Mouse (Mus musculus): ENCODE data around the gene Cma1.
"Not testable (repeated sequence)": the region's sequence is repeated elsewhere in the genome, so short reads cannot be mapped to it uniquely, and the experiment has no call there.

Gene Cma1

GRCm38 (mm10) chr14:55944575-55944974 is at the start of gene Cma1:
Gene Cma1 (minus strand): TSS chr14:55944675.
- in situ Hi-C loops (cut with MboI), result no loop called here

- in situ Hi-C loops (cut with MboI), result not testable (repeated sequence)
These were observed 43.0 kb upstream of the Cma1 start for GRCm38 (mm10) chr14:55987464-55987863.

GRCm38 (mm10) chr14:55963900-55964299 is 19.4 kb upstream of the Cma1 start:
- in situ Hi-C loops (cut with MboI), result not testable (repeated sequence)

GRCm38 (mm10) chr14:55963263-55963662 is 18.8 kb upstream of the Cma1 start:
- in situ Hi-C loops (cut with MboI), result no loop called here

GRCm38 (mm10) chr14:55950346-55951030 is 6.0 kb upstream of the Cma1 start, which contains the start of gene Cma2:
Gene Cma2 (plus strand): TSS chr14:55950980.
- in situ Hi-C loops (cut with MboI), result no loop called here

- in situ Hi-C loops (cut with MboI), result no loop called here
These were observed 1.9 kb upstream of the Cma1 start for GRCm38 (mm10) chr14:55946269-55946969.

GRCm38 (mm10) chr14:55943601-55944000 is 874 bp downstream of the Cma1 start:
- in situ Hi-C loops (cut with MboI), result no loop called here

GRCm38 (mm10) chr14:55940070-55940800 is 4.2 kb downstream of the Cma1 start:
- in situ Hi-C loops (cut with MboI), result no loop called here

- in situ Hi-C loops (cut with MboI), result no loop called here
These were observed 10.9 kb downstream of the Cma1 start for GRCm38 (mm10) chr14:55933586-55933985.

- in situ Hi-C loops (cut with MboI), result no loop called here
These were observed 15.0 kb downstream of the Cma1 start for GRCm38 (mm10) chr14:55929263-55929997.

GRCm38 (mm10) chr14:55926847-55927246 is 17.6 kb downstream of the Cma1 start:
- in situ Hi-C loops (cut with MboI), result no loop called here

- in situ Hi-C loops (cut with MboI), result loop anchor here (5.0 kb wide), 1 partner anchor 45 kb away; no protein-coding TSS in a partner anchor
These were observed 21.8 kb downstream of the Cma1 start for GRCm38 (mm10) chr14:55922475-55923232.

GRCm38 (mm10) chr14:55918240-55919082 is 26.0 kb downstream of the Cma1 start:
- in situ Hi-C loops (cut with MboI), result no loop called here

- in situ Hi-C loops (cut with MboI), result no loop called here
These were observed 31.1 kb downstream of the Cma1 start for GRCm38 (mm10) chr14:55913406-55913805.

GRCm38 (mm10) chr14:55905518-55905917 is 39.0 kb downstream of the Cma1 start:
- in situ Hi-C loops (cut with MboI), result no loop called here

- in situ Hi-C loops (cut with MboI), result no loop called here
These were observed 44.1 kb downstream of the Cma1 start for GRCm38 (mm10) chr14:55900414-55900755.

- in situ Hi-C loops (cut with MboI), result no loop called here
These were observed 44.6 kb downstream of the Cma1 start, which contains the start of gene Sdr39u1 for GRCm38 (mm10) chr14:55899701-55900413. Gene Sdr39u1 (minus strand): TSS chr14:55900293.

- in situ Hi-C loops (cut with MboI), result no loop called here
These were observed 45.5 kb downstream of the Cma1 start for GRCm38 (mm10) chr14:55898947-55899346.

GRCm38 (mm10) chr14:55897671-55898070 is 46.8 kb downstream of the Cma1 start:
- in situ Hi-C loops (cut with MboI), result no loop called here
